Mouse (Mus musculus) MEL (cell line): ENCODE measurements around the gene Prrc2b. TPM values are rescaled to one million over a fixed set of nuclear protein-coding genes. Genes with fewer than 3 reads are reported as not detected.
A peak's percentile ranks its signal among the peaks of the same experiment; 100 is the strongest.

ENCODE experiments used
- DNase-seq: peaks from one replicate; pipeline ENCODE4 v3.0.0; 2011; ENCODE audit warnings: low read depth, low spot score
- H3K27ac ChIP-seq: 2 replicates; pipeline ENCODE4 v1.5.1; 2012; ENCODE audit warnings: low read depth, mild to moderate bottlenecking, control low read depth, low read length, moderate library complexity; ENCODE audit not compliant: control insufficient read depth
- H3K27me3 ChIP-seq, 2 experiments: fragments of 150-350 bp in 1 of 2; sonication (generic) in 1 of 2; 2 replicates each; pipeline ENCODE4 v1.6.1; 2012; ENCODE audit warnings: low read length in 2 of 2, mild to moderate bottlenecking in 2 of 2, improper control_type of control experiment in 1 of 2, moderate library complexity in 1 of 2; ENCODE audit not compliant: insufficient read depth in 2 of 2, control insufficient read depth in 1 of 2
- H3K36me3 ChIP-seq, 2 experiments: 2 replicates each; pipeline ENCODE4 v1.6.1; 2012 to 2014; ENCODE audit warnings: low read length in 2 of 2, improper control_type of control experiment in 1 of 2, inconsistent platforms in 1 of 2, mild to moderate bottlenecking in 1 of 2; ENCODE audit not compliant: insufficient read depth in 2 of 2, control insufficient read depth in 1 of 2
- H3K4me1 ChIP-seq, 2 experiments: fragments of 150-350 bp in 1 of 2; sonication (generic) in 1 of 2; 2 replicates each; pipeline ENCODE4 v1.6.1; 2012; ENCODE audit warnings: low read length in 2 of 2, improper control_type of control experiment in 1 of 2, mild to moderate bottlenecking in 1 of 2; ENCODE audit not compliant: insufficient read depth in 2 of 2, control insufficient read depth in 1 of 2
- H3K4me3 ChIP-seq, 2 experiments: fragments of 150-350 bp in 1 of 2; sonication (generic) in 1 of 2; 2 replicates each; pipeline ENCODE4 v1.5.1; 2012; ENCODE audit warnings: low read depth in 2 of 2, low read length in 2 of 2, mild to moderate bottlenecking in 2 of 2, moderate library complexity in 2 of 2, control low read depth in 1 of 2, improper control_type of control experiment in 1 of 2; ENCODE audit not compliant: control insufficient read depth in 1 of 2, insufficient read depth in 1 of 2
- H3K79me2 ChIP-seq: 2 replicates; pipeline ENCODE4 v1.6.1; 2012; ENCODE audit warnings: mild to moderate bottlenecking, low read length, moderate library complexity; ENCODE audit not compliant: control insufficient read depth, poor library complexity, insufficient read depth
- H3K9ac ChIP-seq: 2 replicates; pipeline ENCODE4 v1.6.1; 2012; ENCODE audit warnings: low read depth, mild to moderate bottlenecking, control low read depth, low read length, moderate library complexity; ENCODE audit not compliant: control insufficient read depth, poor library complexity, severe bottlenecking
- H3K9me3 ChIP-seq: fragments of 150-350 bp; sonication (generic); replicated peaks from 2 replicates; pipeline ENCODE4 v1.6.1; 2012; ENCODE audit warnings: mild to moderate bottlenecking, low read length, improper control_type of control experiment, moderate library complexity; ENCODE audit not compliant: insufficient read depth
- BHLHE40 ChIP-seq: IDR thresholded peaks from 2 replicates; pipeline ENCODE4 v1.6.1; 2012; ENCODE audit warnings: low read depth, mild to moderate bottlenecking, inconsistent platforms, low read length, improper control_type of control experiment, borderline replicate concordance
- CHD2 ChIP-seq: IDR thresholded peaks from 2 replicates; pipeline ENCODE4 v1.6.1; 2011; ENCODE audit warnings: low read length, improper control_type of control experiment
- CTCF ChIP-seq, 3 experiments: IDR thresholded peaks in 2 of 3; conservative IDR thresholded peaks in 1 of 3; 2 replicates each; pipeline ENCODE4 v1.5.1; 2011 to 2012; ENCODE audit warnings: low read length in 3 of 3, low read depth in 2 of 3, mild to moderate bottlenecking in 2 of 3, improper control_type of control experiment in 1 of 3, inconsistent platforms in 1 of 3, mixed read lengths in 1 of 3, moderate library complexity in 1 of 3; ENCODE audit not compliant: control insufficient read depth in 1 of 3, insufficient read depth in 1 of 3, poor library complexity in 1 of 3, severe bottlenecking in 1 of 3
- E2F4 ChIP-seq: IDR thresholded peaks from 2 replicates; pipeline ENCODE4 v1.6.1; 2011; ENCODE audit warnings: low read depth, low read length, improper control_type of control experiment, borderline replicate concordance
- GABPA ChIP-seq: IDR thresholded peaks from 2 replicates; pipeline ENCODE4 v1.6.1; 2012; ENCODE audit warnings: low read depth, mild to moderate bottlenecking, inconsistent platforms, low read length, improper control_type of control experiment, moderate library complexity
- MAFK ChIP-seq: IDR thresholded peaks from 2 replicates; pipeline ENCODE4 v1.6.1; 2011; ENCODE audit warnings: low read depth, mild to moderate bottlenecking, low read length, improper control_type of control experiment, borderline replicate concordance
- MAX ChIP-seq: IDR thresholded peaks from 2 replicates; pipeline ENCODE4 v1.6.1; 2011; ENCODE audit warnings: low read length, improper control_type of control experiment
- MYB ChIP-seq: IDR thresholded peaks from 2 replicates; pipeline ENCODE4 v1.6.1; 2011; ENCODE audit warnings: mild to moderate bottlenecking, low read depth, low read length, improper control_type of control experiment
- MYC ChIP-seq: IDR thresholded peaks from 2 replicates; pipeline ENCODE4 v1.6.1; 2011; ENCODE audit warnings: low read depth, mild to moderate bottlenecking, low read length, improper control_type of control experiment, moderate library complexity
- NELFE ChIP-seq: IDR thresholded peaks from 2 replicates; pipeline ENCODE4 v1.6.1; 2011; ENCODE audit warnings: low read depth, low read length, improper control_type of control experiment
- POLR2A ChIP-seq, 2 experiments: IDR thresholded peaks; 2 replicates each; pipeline ENCODE4 v1.6.1; 2011 to 2012; ENCODE audit warnings: low read length in 2 of 2, mild to moderate bottlenecking in 2 of 2, control low read depth in 1 of 2, improper control_type of control experiment in 1 of 2, low read depth in 1 of 2, moderate library complexity in 1 of 2; ENCODE audit not compliant: control insufficient read depth in 1 of 2, insufficient read depth in 1 of 2, poor library complexity in 1 of 2
- POLR2AphosphoS2 ChIP-seq: IDR thresholded peaks from 2 replicates; pipeline ENCODE4 v1.6.1; 2011; ENCODE audit warnings: low read length, improper control_type of control experiment
- SIN3A ChIP-seq: IDR thresholded peaks from 2 replicates; pipeline ENCODE4 v1.6.1; 2012; ENCODE audit warnings: low read length, improper control_type of control experiment, inconsistent platforms
- TCF12 ChIP-seq: IDR thresholded peaks from 2 replicates; pipeline ENCODE4 v1.6.1; 2014; ENCODE audit warnings: low read depth, mild to moderate bottlenecking, inconsistent platforms, low read length, improper control_type of control experiment, moderate library complexity
- USF2 ChIP-seq, 2 experiments: IDR thresholded peaks; 2 replicates each; pipeline ENCODE4 v1.6.1; 2011 to 2012; ENCODE audit warnings: improper control_type of control experiment in 2 of 2, low read length in 2 of 2, borderline replicate concordance in 1 of 2, inconsistent platforms in 1 of 2, low read depth in 1 of 2, mild to moderate bottlenecking in 1 of 2; ENCODE audit not compliant: insufficient read depth in 1 of 2
- ZKSCAN1 ChIP-seq: IDR thresholded peaks from 2 replicates; pipeline ENCODE4 v1.6.1; 2012; ENCODE audit warnings: low read depth, mild to moderate bottlenecking, inconsistent platforms, low read length, improper control_type of control experiment, moderate library complexity
- ZNF384 ChIP-seq: IDR thresholded peaks from 2 replicates; pipeline ENCODE4 v1.6.1; 2012; ENCODE audit warnings: low read depth, mild to moderate bottlenecking, inconsistent platforms, low read length, improper control_type of control experiment
- polyA plus RNA-seq, 2 experiments: library from polyadenylated mRNA; stranded (reverse) in 1 of 2; unstranded in 1 of 2; fragments of >175 nt in 1 of 2; fragments of >200 nt in 1 of 2; gene quantifications; 2 replicates each; pipeline versions ENCODE4 v1.2.1 to v1.2.4; 2012; ENCODE audit warnings: low replicate concordance in 2 of 2, low read depth in 1 of 2; ENCODE audit not compliant: insufficient read length in 2 of 2, insufficient read depth in 1 of 2, missing spikeins in 1 of 2
- total RNA-seq: library from RNA; depleted of rRNA; stranded (reverse); fragments of 300-350 nt; gene quantifications from 2 replicates; pipeline ENCODE4 v1.2.3, GENCODE M21; 2012

Prrc2b gene
- total and polyA plus RNA-seq, 3 experiments: 14.8 to 42.9 (median 42.2) TPM

DNA sequence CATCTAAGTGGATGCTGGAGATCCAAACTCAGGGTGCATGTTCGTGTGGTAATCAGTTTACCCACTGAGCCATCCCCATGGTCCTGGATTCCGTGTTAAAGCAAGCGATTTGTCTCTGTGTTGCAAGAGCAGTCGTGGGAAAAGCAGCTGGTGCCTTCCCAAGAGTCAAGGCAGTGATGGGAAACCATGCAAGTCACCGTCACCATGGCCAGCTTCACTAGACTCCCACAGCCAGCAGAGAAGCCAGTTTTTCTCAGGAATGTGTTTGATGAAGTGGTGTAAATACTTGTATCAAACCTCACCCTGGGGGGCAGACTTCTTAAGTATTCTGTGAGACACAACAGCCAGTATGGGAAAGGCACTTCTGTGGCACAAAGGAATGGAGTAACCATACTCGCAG, 8.5 kb upstream of the Prrc2b start:
- no peaks in the 10 kb centered on the region for H3K9me3 ChIP-seq
- H3K27me3 ChIP-seq: no peaks in the 10 kb centered on the region
- peaks cover 1% of the 10 kb centered on the region; the same call in 1 of the 2 replicates for H3K79me2 ChIP-seq
- peaks cover 0 to 14% of the 10 kb centered on the region in 2 experiments; a peak in 2 of 4 replicates for H3K36me3 ChIP-seq
- H3K27ac ChIP-seq: no peak overlapping the region
- H3K4me1 ChIP-seq: peaks cover 7 to 23% of the 10 kb centered on the region in 2 experiments
- no peak overlapping the region for H3K9ac ChIP-seq
- H3K4me3 ChIP-seq: no peak overlapping the region
- no peak for TF ChIP-seq BHLHE40
- no peak for TF ChIP-seq E2F4
- no peak for TF ChIP-seq CHD2
- TF ChIP-seq ZKSCAN1: no peak
- no peak for TF ChIP-seq POLR2AphosphoS2
- no peak for TF ChIP-seq ZNF384
- TF ChIP-seq MAX: no peak
- TF ChIP-seq TCF12: no peak
- TF ChIP-seq POLR2A (IDR thresholded peaks at IDR 0.05; ENCODE audit: control insufficient read depth in 1 of 2, insufficient read depth in 1 of 2, low read depth in 1 of 2, low read length in 2 of 2, poor library complexity in 1 of 2): no peak
- TF ChIP-seq MYC: no peak
- no peak for TF ChIP-seq MYB
- no peak for TF ChIP-seq USF2 (IDR thresholded peaks at IDR 0.05; ENCODE audit: borderline replicate concordance in 1 of 2, insufficient read depth in 1 of 2, low read depth in 1 of 2, low read length in 2 of 2)
- TF ChIP-seq CTCF (IDR thresholded peaks at IDR 0.05 in 2 of 3, conservative IDR thresholded peaks at IDR 0.05 in 1 of 3; ENCODE audit: control insufficient read depth in 1 of 3, insufficient read depth in 1 of 3, low read depth in 2 of 3, low read length in 3 of 3, poor library complexity in 1 of 3, severe bottlenecking in 1 of 3): no peak
- no peak for TF ChIP-seq NELFE
- no peak for TF ChIP-seq MAFK
- TF ChIP-seq, all 39 proteins: peak for 0
- no peak for DNase-seq

DNA sequence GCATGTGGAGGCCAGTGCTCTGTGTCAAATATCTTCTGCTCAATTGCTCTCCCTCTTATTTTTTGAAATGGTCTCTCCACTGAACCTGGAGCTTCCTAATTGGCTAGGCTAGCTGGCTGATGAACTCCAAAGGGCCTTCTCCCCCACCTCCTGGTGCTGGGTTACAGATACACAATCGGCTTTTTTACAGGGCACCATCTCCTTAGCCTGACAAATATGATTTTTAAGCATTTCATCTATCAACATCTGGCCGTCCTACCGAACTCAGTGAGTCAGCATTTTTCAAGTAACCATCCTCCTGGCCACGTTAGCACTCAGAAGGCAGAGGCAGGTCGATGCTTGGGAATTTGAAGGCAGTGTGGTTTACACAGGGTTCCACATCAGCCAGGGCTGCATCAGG, 6.2 kb upstream of the Prrc2b start:
- H3K9ac ChIP-seq: peak overlapping the region; percentile 38
- peaks cover 0 to 2% of the 10 kb centered on the region in 2 experiments; a peak in 2 of 4 replicates for H3K36me3 ChIP-seq
- no peaks in the 10 kb centered on the region for H3K9me3 ChIP-seq
- no peaks in the 10 kb centered on the region for H3K27me3 ChIP-seq
- TF ChIP-seq TCF12: 0 out of 2 replicates have a peak, but pooled peaks have one; percentile 17
- no peak for TF ChIP-seq SIN3A
- peak; percentile 75; the same call in 1 of the 2 replicates for TF ChIP-seq MAFK
- peak; percentile 61; the same call in 1 of the 2 replicates for TF ChIP-seq GABPA
- H3K4me3 ChIP-seq: no peak overlapping the region
- H3K79me2 ChIP-seq: no peaks in the 10 kb centered on the region
- peak overlapping the region; percentile 50; the same call in 1 of the 2 replicates for H3K27ac ChIP-seq
- DNase-seq: peak; percentile 70
- peaks cover 0 to 12% of the 10 kb centered on the region in 2 experiments; a peak in 3 of 4 replicates for H3K4me1 ChIP-seq
